ENCODE assay signal across 20 mouse cellular contexts in the genomic region with DNA sequence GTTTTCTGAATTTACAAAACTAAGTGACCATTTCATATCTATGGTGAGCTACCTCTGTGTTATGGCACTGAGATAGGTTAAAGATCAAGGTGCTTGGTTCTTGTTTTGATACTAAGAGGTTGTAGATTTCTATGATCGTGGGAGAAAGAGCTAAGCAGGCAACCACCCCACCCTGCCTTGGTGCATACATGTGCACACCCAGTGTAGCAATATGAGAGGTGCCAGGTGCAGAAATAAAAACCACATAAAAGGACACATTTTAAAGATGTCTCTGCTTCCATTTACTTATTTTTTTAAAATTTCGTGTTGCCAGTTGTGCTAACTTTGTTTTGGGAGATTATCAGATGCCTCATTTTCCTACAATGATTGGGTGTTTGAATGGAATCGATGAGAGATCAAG. TPM values are rescaled to one million over a fixed set of nuclear protein-coding genes. Genes with fewer than 3 reads are reported as not detected.
"Had no signal": no experiment of that assay in that cellular context is flagged by ENCODE, and none has a peak within 500 bp of the region (broad histone marks: within the 10 kb centered on the region; RNA-seq: fewer than 3 reads in every experiment).

No protein-coding gene starts in this region.

- H3K27me3 ChIP-seq: liver, embryonic 13.5 days; midbrain, embryonic 12.5 days; midbrain, embryonic 15.5 days; neural tube, embryonic 13.5 days had no signal

- H3K9me3 ChIP-seq: liver, embryonic 13.5 days; midbrain, embryonic 12.5 days; midbrain, embryonic 15.5 days; neural tube, embryonic 13.5 days had no signal

- H3K36me3 ChIP-seq: liver, embryonic 13.5 days; midbrain, embryonic 12.5 days; midbrain, embryonic 15.5 days; neural tube, embryonic 13.5 days had no signal

- H3K27ac ChIP-seq: kidney, postnatal 0 days; layer of hippocampus, adult 2 months; left cerebral cortex, adult 2 months; liver, embryonic 13.5 days; macrophage; midbrain, embryonic 12.5 days; midbrain, embryonic 15.5 days; neural tube, embryonic 13.5 days had no signal

- H3K4me1 ChIP-seq: liver, embryonic 13.5 days; midbrain, embryonic 12.5 days; midbrain, embryonic 15.5 days; neural tube, embryonic 13.5 days had no signal

- DNase-seq: kidney, adult 8-10 months; kidney, postnatal 25 days; layer of hippocampus, adult 9-11 months; layer of hippocampus, postnatal 36 days; liver, embryonic 13.5 days; lung, adult 2 months; lung, postnatal 14 days; retina, postnatal 1 day had no signal

- ATAC-seq: intestine, postnatal 0 days; midbrain, embryonic 15.5 days had no signal

- H3K4me3 ChIP-seq: layer of hippocampus, adult 2 months; left cerebral cortex, adult 2 months; liver, embryonic 13.5 days; midbrain, embryonic 12.5 days; midbrain, embryonic 15.5 days; neural tube, embryonic 13.5 days had no signal

RNA-seq across cellular contexts. Expression of a gene that starts 9.4 kb away (rescaled TPM):
- polyA plus RNA-seq: limb, embryonic 11.5 days; liver, adult 2 months; liver, embryonic 16.5 days; macrophage; midbrain, embryonic 15.5 days; small intestine, adult 2 months had no signal
